Mouse (Mus musculus): ENCODE measurements around the gene Supt3.

GRCm38 (mm10) chr17:44782366-44782765, 5.4 kb downstream of the Supt3 start:
- no peak for TF ChIP-seq CTCF (IDR thresholded peaks at IDR 0.05; ENCODE audit: low read depth, low read length)
- no peak for TF ChIP-seq POLR2A (IDR thresholded peaks at IDR 0.05; ENCODE audit: extremely low read depth, insufficient read depth, low read length)
